Mouse (Mus musculus): ENCODE results near the gene Hyal3. TPM values are rescaled to one million over a fixed set of nuclear protein-coding genes. Genes with fewer than 3 reads are reported as not detected.
A peak's percentile ranks its signal among the peaks of the same experiment; 100 is the strongest.

Hyal3 gene
- polyA plus RNA-seq, 1 experiment from 2014 or later, result 1.8 TPM

DNA sequence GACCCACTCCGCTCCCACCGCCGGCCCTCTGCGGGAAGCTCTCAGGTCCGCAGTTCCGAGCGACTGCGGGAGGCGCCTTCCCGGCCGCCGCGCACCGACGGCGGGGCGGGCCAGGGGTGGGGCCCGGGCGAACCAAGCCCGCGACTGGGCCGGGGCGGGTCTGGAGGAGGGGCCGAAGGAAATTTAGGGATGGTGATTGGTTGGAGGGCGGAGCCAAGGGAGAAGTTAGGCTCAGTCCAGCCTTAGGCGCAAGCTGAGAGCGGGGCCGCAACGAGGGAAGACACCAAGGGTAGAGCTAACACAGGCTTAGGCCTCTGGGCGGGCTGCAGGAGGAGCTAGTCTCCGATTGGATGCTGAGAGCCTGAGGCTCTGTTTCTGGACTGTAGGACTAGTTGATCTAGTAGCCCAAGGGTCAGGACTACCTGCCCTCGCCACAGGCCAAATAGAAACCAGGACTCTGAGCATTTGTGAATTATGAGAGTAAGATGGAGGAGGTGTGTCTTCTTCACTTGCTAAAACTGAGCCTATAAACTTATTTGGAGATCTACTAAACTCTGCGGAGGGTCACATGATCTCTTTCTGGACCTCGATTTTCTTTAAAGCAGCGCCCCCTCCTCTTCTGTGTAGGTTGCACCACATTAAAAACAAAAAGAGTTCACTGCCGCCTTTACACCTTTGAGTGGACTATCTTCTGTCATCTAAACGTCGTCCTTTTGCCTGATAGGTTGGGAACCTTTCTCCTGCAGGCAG, 54.8 kb downstream of the Hyal3 start, which contains the start of gene Gnai2:
Gene Gnai2 (minus strand): TSS at position 89 of the 750 bp plus-strand sequence.
- Histone ChIP-seq H3K4me2 (peak within 1 kb of the TSS; percentile 70), H3K27ac (replicated peaks) (peak within 1 kb of the TSS; percentile 89), H3K9me3 (no peaks in the 10 kb centered on the region), H3K36me3 (no peaks in the 10 kb centered on the region), H3K4me1 (replicated peaks) (peaks cover 65% of the 10 kb centered on the region), H3K27me3 (no peaks in the 10 kb centered on the region), H3K4me3 (peak within 1 kb of the TSS; percentile 87), H3K9ac (peak within 1 kb of the TSS; percentile 96)
- ATAC-seq (ENCODE audit: low FRiP score, low read depth), result peak; percentile 89
- 3% methylated on average over 36 of the region's 38 CpGs for WGBS

Other genes with a start within 250 kb of the Hyal3 start
- 15.2 and 17.2 TPM in 2 replicates for gene Hemk1, start 242.5 kb upstream of the Hyal3 start, polyA plus RNA-seq (2015; fragmentation: Nextera tagmentation; extraction: Ambion mirVana)
- 9.1 and 9.4 TPM in 2 replicates for gene 6430571L13Rik, start 240.2 kb upstream of the Hyal3 start, polyA plus RNA-seq (2015; fragmentation: Nextera tagmentation; extraction: Ambion mirVana)
- 7.7 and 10.7 TPM in 2 replicates for gene Cacna2d2, start 181.2 kb upstream of the Hyal3 start, polyA plus RNA-seq (2015; fragmentation: Nextera tagmentation; extraction: Ambion mirVana)
- 48.1 and 48.5 TPM in 2 replicates for gene Tmem115, start 46.9 kb upstream of the Hyal3 start, polyA plus RNA-seq (2015; fragmentation: Nextera tagmentation; extraction: Ambion mirVana)
- gene Cyb561d2, start 38.6 kb upstream of the Hyal3 start, polyA plus RNA-seq (2015; fragmentation: Nextera tagmentation; extraction: Ambion mirVana), result 45.3 and 47.3 TPM in 2 replicates
- gene Nprl2, start 38.6 kb upstream of the Hyal3 start, polyA plus RNA-seq (2015; fragmentation: Nextera tagmentation; extraction: Ambion mirVana), result 69.2 and 70.2 TPM in 2 replicates
- 3.4 and 4.3 TPM in 2 replicates for gene Zmynd10, start 33.5 kb upstream of the Hyal3 start, polyA plus RNA-seq (2015; fragmentation: Nextera tagmentation; extraction: Ambion mirVana)
- gene Rassf1, start 29.3 kb upstream of the Hyal3 start, polyA plus RNA-seq (2015; fragmentation: Nextera tagmentation; extraction: Ambion mirVana), result 43.6 and 43.9 TPM in 2 replicates
- 119 and 129 TPM in 2 replicates for gene Tusc2, start 17.6 kb upstream of the Hyal3 start, polyA plus RNA-seq (2015; fragmentation: Nextera tagmentation; extraction: Ambion mirVana)
- 65.8 and 67.4 TPM in 2 replicates for gene Hyal2, start 12.9 kb upstream of the Hyal3 start, polyA plus RNA-seq (2015; fragmentation: Nextera tagmentation; extraction: Ambion mirVana)
- gene Hyal1, start 3.9 kb upstream of the Hyal3 start, polyA plus RNA-seq (2015; fragmentation: Nextera tagmentation; extraction: Ambion mirVana), result 7.5 and 8.4 TPM in 2 replicates
- 17.6 and 19.5 TPM in 2 replicates for gene Naa80, start 1.9 kb upstream of the Hyal3 start, polyA plus RNA-seq (2015; fragmentation: Nextera tagmentation; extraction: Ambion mirVana)
- gene Ifrd2, start 6.8 kb downstream of the Hyal3 start, polyA plus RNA-seq (2015; fragmentation: Nextera tagmentation; extraction: Ambion mirVana), result 16.3 and 17.3 TPM in 2 replicates
- 4.6 and 5.1 TPM in 2 replicates for gene Sema3b, start 28.4 kb downstream of the Hyal3 start, polyA plus RNA-seq (2015; fragmentation: Nextera tagmentation; extraction: Ambion mirVana)
- gene Gnai2, start 54.5 kb downstream of the Hyal3 start, polyA plus RNA-seq (2015; fragmentation: Nextera tagmentation; extraction: Ambion mirVana), result 332 and 343 TPM in 2 replicates
- 41.4 and 43.3 TPM in 2 replicates for gene Slc38a3, start 88.7 kb downstream of the Hyal3 start, polyA plus RNA-seq (2015; fragmentation: Nextera tagmentation; extraction: Ambion mirVana)
- 2.0 and 3.6 TPM in 2 replicates for gene Gnat1, start 98.9 kb downstream of the Hyal3 start, polyA plus RNA-seq (2015; fragmentation: Nextera tagmentation; extraction: Ambion mirVana)
- gene Sema3f, start 129.7 kb downstream of the Hyal3 start, polyA plus RNA-seq (2015; fragmentation: Nextera tagmentation; extraction: Ambion mirVana), result 14.0 and 18.5 TPM in 2 replicates
- gene Rbm5, start 190.2 kb downstream of the Hyal3 start, polyA plus RNA-seq (2015; fragmentation: Nextera tagmentation; extraction: Ambion mirVana), result 230 and 247 TPM in 2 replicates

All from hindbrain, embryonic 15.5 days (tissue).